Mouse (Mus musculus): ENCODE data around the gene Gm4301. TPM values are rescaled to one million over a fixed set of nuclear protein-coding genes. Genes with fewer than 3 reads are reported as not detected.
"Not testable (repeated sequence)": the region's sequence is repeated elsewhere in the genome, so short reads cannot be mapped to it uniquely, and the experiment has no call there.

Gene Gm4301
- not detected for total RNA-seq (2021)
- long read RNA-seq, experiment 1, result 0 reads
- long read RNA-seq, experiment 2, result 0 reads

DNA sequence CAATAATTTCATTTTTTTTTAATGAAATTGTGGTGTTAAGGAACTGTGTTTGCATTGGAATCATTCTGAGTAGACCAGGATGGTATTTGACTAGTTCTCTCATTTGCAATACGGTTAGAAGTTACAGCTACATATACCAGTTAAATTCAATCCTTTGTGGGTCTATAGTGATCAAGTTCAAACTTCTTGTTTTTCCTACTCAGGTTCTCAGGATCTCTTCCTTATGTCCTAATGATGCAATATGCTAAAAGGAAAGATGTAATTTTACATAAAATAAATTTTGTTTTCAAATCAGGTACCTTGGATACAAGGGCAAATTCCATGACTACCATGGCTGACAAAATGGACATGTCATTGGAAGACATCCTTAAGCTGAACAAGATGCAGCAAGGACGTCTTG, at the start of gene Gm4301:
Gene Gm4301 (plus strand): TSS at position 301 of the 400 bp plus-strand sequence.
- H3K4me3 ChIP-seq; DNase-seq (ENCODE audit: extremely low spot score in 1 of 2, low spot score in 2 of 2); intact Hi-C loops (cut with DNase I); H3K27ac ChIP-seq: not testable (repeated sequence)

DNA sequence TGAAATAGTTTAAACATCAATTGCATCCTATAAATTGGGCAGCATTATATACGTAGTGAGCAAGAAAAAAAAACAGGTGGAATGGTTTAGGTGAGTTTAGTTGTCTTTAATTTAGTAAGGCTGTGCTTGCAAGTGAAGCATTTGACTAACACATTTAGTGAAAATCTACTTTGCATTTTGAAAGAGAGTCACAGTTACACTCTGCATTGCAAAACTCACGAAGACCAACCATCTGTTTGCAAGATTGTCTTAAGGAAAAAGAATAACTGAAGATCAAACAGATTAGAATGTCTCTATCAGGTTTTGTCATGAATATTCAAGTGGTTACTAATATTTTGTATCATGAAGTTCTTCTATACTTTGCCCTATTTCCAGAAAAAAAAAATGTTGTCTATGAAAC, 39.4 kb upstream of the Gm4301 start:
- no peak for TF ChIP-seq CTCF (IDR thresholded peaks at IDR 0.05)
- intact Hi-C loops (cut with DNase I), result no loop called here
- DNase-seq (ENCODE audit: extremely low spot score in 1 of 2, low spot score in 2 of 2), result no peak
- Histone ChIP-seq H3K27ac (no peak overlapping the region), H3K4me3 (no peak overlapping the region)

DNA sequence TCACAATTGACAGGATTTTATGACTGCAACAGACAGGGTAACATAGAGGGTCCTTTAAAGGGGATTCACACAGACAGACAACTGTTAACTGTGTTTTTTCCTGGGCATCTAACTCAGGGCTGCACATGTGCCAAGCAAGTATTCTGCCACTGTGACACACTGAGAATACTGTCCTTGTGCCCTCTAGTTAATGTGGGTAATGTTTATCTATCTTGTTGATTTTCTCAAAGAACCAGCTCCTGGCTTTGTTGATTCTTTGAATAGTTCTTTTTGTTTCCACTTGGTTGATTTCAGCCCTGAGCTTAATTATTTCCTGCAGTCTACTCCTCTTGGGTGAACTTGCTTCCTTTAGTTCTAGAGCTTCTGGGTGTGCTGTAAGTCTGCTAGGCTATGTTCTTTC, 35.4 kb upstream of the Gm4301 start:
- DNase-seq (ENCODE audit: extremely low spot score in 1 of 2, low spot score in 2 of 2); H3K27ac ChIP-seq; H3K4me3 ChIP-seq; intact Hi-C loops (cut with DNase I): not testable (repeated sequence)

DNA sequence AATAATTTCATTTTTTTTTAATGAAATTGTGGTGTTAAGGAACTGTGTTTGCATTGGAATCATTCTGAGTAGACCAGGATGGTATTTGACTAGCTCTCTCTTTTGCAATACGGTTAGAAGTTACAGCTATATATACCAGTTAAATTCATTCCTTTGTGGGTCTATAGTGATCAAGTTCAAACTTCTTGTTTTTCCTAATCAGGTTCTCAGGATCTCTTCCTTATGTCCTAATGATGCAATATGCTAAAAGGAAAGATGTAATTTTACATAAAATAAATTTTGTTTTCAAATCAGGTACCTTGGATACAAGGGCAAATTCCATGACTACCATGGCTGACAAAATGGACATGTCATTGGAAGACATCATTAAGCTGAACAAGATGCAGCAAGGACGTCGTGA, 5.1 kb downstream of the Gm4301 start, which contains the start of gene Gm4302:
Gene Gm4302 (plus strand): TSS at position 301 of the 400 bp plus-strand sequence.
- intact Hi-C loops (cut with DNase I); H3K27ac ChIP-seq; DNase-seq (ENCODE audit: extremely low spot score in 1 of 2, low spot score in 2 of 2); H3K4me3 ChIP-seq: not testable (repeated sequence)

DNA sequence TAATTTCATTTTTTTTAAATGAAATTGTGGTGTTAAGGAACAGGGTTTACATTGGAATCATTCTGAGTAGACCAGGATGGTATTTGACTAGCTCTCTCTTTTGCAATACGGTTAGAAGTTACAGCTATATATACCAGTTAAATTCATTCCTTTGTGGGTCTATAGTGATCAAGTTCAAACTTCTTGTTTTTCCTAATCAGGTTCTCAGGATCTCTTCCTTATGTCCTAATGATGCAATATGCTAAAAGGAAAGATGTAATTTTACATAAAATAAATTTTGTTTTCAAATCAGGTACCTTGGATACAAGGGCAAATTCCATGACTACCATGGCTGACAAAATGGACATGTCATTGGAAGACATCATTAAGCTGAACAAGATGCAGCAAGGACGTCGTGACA, 10.2 kb downstream of the Gm4301 start, which contains the start of gene Gm4303:
Gene Gm4303 (plus strand): TSS at position 301 of the 400 bp plus-strand sequence.
- intact Hi-C loops (cut with DNase I); H3K4me3 ChIP-seq: not testable (repeated sequence)

DNA sequence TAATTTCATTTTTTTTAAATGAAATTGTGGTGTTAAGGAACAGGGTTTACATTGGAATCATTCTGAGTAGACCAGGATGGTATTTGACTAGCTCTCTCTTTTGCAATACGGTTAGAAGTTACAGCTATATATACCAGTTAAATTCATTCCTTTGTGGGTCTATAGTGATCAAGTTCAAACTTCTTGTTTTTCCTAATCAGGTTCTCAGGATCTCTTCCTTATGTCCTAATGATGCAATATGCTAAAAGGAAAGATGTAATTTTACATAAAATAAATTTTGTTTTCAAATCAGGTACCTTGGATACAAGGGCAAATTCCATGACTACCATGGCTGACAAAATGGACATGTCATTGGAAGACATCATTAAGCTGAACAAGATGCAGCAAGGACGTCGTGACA, 15.3 kb downstream of the Gm4301 start, which contains the start of gene Gm4305:
Gene Gm4305 (plus strand): TSS at position 301 of the 400 bp plus-strand sequence.
- H3K4me3 ChIP-seq; DNase-seq (ENCODE audit: extremely low spot score in 1 of 2, low spot score in 2 of 2); intact Hi-C loops (cut with DNase I); H3K27ac ChIP-seq: not testable (repeated sequence)

More for the DNA sequence above, 10.2 kb downstream of the Gm4301 start, which contains the start of gene Gm4303:
- DNase-seq (ENCODE audit: extremely low spot score in 1 of 2, low spot score in 2 of 2); H3K27ac ChIP-seq: not testable (repeated sequence)

DNA sequence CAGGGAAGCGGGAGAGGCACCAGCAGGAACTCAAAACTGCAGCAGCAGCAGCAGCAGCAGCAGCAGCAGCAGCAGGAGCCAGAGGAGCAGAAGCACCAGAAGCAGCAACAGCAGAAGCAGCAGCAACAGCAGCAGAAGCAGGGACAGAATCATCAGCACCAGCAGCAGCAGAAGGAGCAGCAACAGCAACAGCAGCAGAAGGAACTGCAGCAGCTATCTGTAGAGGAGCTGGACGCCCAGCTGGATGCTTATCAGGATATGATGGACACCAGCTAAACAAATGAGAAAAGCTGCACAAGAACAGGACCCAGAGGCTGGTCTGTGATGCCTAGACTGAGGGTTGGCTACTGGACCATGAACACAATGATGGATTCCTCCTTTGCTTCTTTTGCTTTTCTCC, 21.4 kb downstream of the Gm4301 start:
- H3K27ac ChIP-seq; intact Hi-C loops (cut with DNase I); H3K4me3 ChIP-seq: not testable (repeated sequence)
- peak; percentile 12 to 16 for DNase-seq (ENCODE audit: extremely low spot score in 1 of 2, low spot score in 2 of 2)

DNA sequence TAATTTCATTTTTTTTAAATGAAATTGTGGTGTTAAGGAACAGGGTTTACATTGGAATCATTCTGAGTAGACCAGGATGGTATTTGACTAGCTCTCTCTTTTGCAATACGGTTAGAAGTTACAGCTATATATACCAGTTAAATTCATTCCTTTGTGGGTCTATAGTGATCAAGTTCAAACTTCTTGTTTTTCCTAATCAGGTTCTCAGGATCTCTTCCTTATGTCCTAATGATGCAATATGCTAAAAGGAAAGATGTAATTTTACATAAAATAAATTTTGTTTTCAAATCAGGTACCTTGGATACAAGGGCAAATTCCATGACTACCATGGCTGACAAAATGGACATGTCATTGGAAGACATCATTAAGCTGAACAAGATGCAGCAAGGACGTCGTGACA, 25.6 kb downstream of the Gm4301 start, which contains the start of gene Gm4307:
Gene Gm4307 (plus strand): TSS at position 301 of the 400 bp plus-strand sequence.
- intact Hi-C loops (cut with DNase I); DNase-seq (ENCODE audit: extremely low spot score in 1 of 2, low spot score in 2 of 2): not testable (repeated sequence)

DNA sequence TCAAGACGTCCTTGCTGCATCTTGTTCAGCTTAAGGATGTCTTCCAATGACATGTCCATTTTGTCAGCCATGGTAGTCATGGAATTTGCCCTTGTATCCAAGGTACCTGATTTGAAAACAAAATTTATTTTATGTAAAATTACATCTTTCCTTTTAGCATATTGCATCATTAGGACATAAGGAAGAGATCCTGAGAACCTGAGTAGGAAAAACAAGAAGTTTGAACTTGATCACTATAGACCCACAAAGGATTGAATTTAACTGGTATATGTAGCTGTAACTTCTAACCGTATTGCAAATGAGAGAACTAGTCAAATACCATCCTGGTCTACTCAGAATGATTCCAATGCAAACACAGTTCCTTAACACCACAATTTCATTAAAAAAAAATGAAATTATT, 47.0 kb downstream of the Gm4301 start, which contains the start of gene Gm4312:
Gene Gm4312 (minus strand): TSS at position 101 of the 400 bp plus-strand sequence.
- intact Hi-C loops (cut with DNase I); H3K27ac ChIP-seq; H3K4me3 ChIP-seq; DNase-seq (ENCODE audit: extremely low spot score in 1 of 2, low spot score in 2 of 2): not testable (repeated sequence)

More for the DNA sequence above, 25.6 kb downstream of the Gm4301 start, which contains the start of gene Gm4307:
- H3K4me3 ChIP-seq, H3K27ac ChIP-seq: not testable (repeated sequence)

Other genes starting within 250 kb of the Gm4301 start
- not detected for gene Gm4302, start 5.2 kb downstream of the Gm4301 start, total RNA-seq (2021)
- not detected for gene Gm4303, start 10.3 kb downstream of the Gm4301 start, total RNA-seq (2021)
- gene Gm4305, start 15.4 kb downstream of the Gm4301 start, total RNA-seq (2021), result not detected
- not detected for gene Gm4307, start 25.7 kb downstream of the Gm4301 start, total RNA-seq (2021)
- gene Gm4312, start 46.9 kb downstream of the Gm4301 start, total RNA-seq (2021), result not detected
- gene Tmtc3, start 151.7 kb downstream of the Gm4301 start, total RNA-seq (2021), result 10 to 100 TPM; 12.5 to 14.7 TPM
- 10 to 100 TPM; 17.9 to 19.0 TPM for gene Cep290, start 151.9 kb downstream of the Gm4301 start, total RNA-seq (2021)

Measured in left cerebral cortex, adult 2 months (tissue).